Mouse (Mus musculus): ENCODE results near the gene Arhgap15. TPM values are rescaled to one million over a fixed set of nuclear protein-coding genes. Genes with fewer than 3 reads are reported as not detected.
A peak's percentile ranks its signal among the peaks of the same experiment; 100 is the strongest.

Arhgap15 gene
- polyA plus RNA-seq, 1 experiment from 2014 or later: 2.0 TPM

DNA sequence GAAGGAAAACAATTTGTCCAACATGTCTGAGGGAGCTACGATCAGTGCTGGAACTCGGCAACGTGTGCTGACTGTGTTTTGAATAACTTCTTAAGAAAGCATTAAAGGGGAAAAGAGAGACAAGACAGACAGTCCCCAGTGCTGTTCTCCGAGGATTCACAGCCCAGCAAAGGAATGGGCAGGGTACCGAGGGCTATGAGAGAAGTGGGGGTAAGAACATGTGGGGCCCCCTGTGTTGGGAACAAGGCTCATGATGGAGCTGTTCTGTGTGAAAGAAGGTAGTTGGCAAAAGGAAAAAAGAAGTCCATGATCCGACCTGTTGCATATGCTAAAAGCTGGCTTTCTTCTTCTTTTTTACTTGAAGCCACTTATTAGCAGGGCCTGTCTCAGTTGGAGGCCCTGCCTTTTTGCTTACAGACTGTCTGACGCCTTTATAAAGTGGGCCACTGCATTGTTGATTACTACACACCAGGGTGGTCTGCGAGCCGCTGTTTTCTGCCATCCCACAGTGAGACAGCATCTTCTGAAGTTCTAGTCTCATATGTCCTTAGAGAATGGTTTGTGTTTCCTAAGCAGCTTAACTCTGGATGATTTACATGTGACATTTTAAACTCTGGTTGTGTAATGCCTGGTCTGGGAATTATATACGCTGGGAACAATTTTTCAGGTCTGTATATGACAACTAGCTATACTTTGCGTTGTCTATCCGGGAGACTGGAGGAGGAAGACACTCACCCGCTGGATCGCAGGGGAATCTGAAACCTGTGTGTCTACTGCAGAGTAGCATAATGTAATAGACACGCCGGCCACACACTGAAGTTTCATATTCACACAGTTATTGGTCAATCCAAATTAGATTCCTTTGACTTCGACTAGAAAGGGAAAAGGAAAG, 523.1 kb downstream of the Arhgap15 start:
- no peak for ATAC-seq (ENCODE audit: low read depth)
- Histone ChIP-seq H3K4me3 (no peak overlapping the region), H3K4me1 (replicated peaks) (peaks cover 9% of the 10 kb centered on the region), H3K9me3 (no peaks in the 10 kb centered on the region), H3K36me3 (no peaks in the 10 kb centered on the region), H3K27me3 (no peaks in the 10 kb centered on the region), H3K27ac (replicated peaks) (no peak overlapping the region), H3K9ac (no peak overlapping the region; the same call in 1 of the 2 replicates), H3K4me2 (peak overlapping the region; percentile 9; the same call in 1 of the 2 replicates)
- whole genome bisulfite sequencing: 42% methylated on average over 17 of the region's 17 CpGs

DNA sequence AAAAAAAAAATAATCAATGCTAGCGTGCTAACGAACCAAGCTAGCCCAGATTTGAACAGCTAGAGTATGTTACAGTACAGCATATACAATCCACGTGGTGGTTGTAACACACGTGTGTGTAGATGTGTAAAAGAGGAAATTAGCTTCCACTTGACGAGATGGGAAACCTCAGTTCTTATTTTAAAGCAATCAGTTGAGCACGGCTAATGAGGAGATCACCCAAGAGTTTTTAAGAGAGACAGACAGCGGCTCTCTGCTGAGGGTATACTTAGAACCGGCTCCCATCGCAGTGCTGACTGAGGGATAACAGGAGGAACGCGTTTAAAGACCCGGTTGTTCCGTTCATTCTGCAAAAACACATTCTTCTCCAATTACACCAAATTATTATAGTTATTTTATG, 524.0 kb downstream of the Arhgap15 start:
- Histone ChIP-seq H3K27me3 (no peaks in the 10 kb centered on the region), H3K36me3 (no peaks in the 10 kb centered on the region), H3K4me1 (replicated peaks) (peaks cover 9% of the 10 kb centered on the region), H3K9ac (no peak overlapping the region), H3K9me3 (no peaks in the 10 kb centered on the region), H3K4me2 (no peak overlapping the region), H3K27ac (replicated peaks) (no peak overlapping the region), H3K4me3 (no peak overlapping the region)
- ATAC-seq (ENCODE audit: low read depth): no peak
- 75% methylated on average over 13 of the region's 13 CpGs for WGBS

DNA sequence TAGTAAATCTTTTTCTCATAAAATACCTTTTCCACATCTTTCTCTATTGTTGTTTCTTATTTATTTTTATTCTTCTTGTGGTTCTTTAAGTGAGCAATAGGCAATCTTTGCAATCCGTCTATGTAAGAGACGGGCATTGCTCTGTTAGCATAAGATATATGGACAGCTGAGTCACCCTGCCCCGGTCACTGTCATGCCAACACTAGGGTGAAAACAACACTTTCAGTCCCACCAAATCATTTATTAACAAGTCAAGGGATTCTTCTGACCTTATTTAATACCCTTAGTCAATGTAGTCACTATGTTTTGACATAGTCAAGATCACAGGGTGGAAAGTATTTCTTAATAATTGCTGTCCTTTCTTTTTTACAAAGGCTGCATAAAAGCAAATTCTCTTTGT, 525.8 kb downstream of the Arhgap15 start:
- no peaks in the 10 kb centered on the region for H3K27me3 ChIP-seq
- no peak overlapping the region for H3K4me3 ChIP-seq
- peaks cover 9% of the 10 kb centered on the region for H3K4me1 ChIP-seq (replicated peaks)
- H3K36me3 ChIP-seq: no peaks in the 10 kb centered on the region
- no peak overlapping the region for H3K27ac ChIP-seq (replicated peaks)
- 83% methylated on average over 3 of the region's 3 CpGs for WGBS
- no peak for ATAC-seq (ENCODE audit: low read depth)
- H3K9me3 ChIP-seq: no peaks in the 10 kb centered on the region
- no peak overlapping the region for H3K9ac ChIP-seq
- H3K4me2 ChIP-seq: no peak overlapping the region

DNA sequence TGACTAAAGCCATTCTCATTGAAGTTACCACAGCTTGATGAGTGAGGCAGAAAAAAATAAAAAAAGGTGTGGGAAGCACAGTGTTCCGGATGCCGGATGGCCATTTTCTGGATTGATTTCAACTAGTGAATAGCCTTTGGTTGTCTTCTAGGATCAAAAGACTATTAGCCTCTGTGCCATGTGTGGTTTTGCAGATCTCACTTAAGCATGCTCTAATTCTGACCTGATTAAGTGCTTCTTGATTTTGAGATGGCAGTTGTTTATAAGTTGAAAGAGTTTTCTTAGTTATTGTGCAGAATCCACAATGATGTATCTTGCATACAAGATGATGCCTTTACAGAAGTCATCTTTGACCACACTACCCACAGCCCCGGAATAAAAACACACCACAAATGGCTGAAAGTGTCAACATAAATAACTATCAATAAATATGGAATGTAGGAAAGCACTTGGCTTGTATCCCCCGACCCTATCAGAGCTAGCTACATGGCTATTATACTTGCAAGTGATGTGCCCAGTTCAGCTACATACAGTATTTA, 537.6 kb downstream of the Arhgap15 start:
- Histone ChIP-seq H3K9me3 (no peaks in the 10 kb centered on the region), H3K4me1 (replicated peaks) (no peaks in the 10 kb centered on the region), H3K27ac (replicated peaks) (no peak overlapping the region), H3K4me2 (no peak overlapping the region), H3K4me3 (no peak overlapping the region), H3K9ac (no peak overlapping the region), H3K36me3 (no peaks in the 10 kb centered on the region), H3K27me3 (no peaks in the 10 kb centered on the region)
- WGBS: 88% methylated on average over 4 of the region's 4 CpGs
- ATAC-seq (ENCODE audit: low read depth): no peak

GRCm38 (mm10) chr2:44299156-44299555, 550.5 kb downstream of the Arhgap15 start:
- Histone ChIP-seq H3K4me3 (no peak overlapping the region), H3K36me3 (no peaks in the 10 kb centered on the region), H3K9ac (no peak overlapping the region), H3K27ac (replicated peaks) (no peak overlapping the region), H3K4me1 (replicated peaks) (peaks cover 7% of the 10 kb centered on the region; the same call in 1 of the 2 replicates), H3K9me3 (no peaks in the 10 kb centered on the region), H3K4me2 (no peak overlapping the region), H3K27me3 (no peaks in the 10 kb centered on the region)
- no peak for ATAC-seq (ENCODE audit: low read depth)
- WGBS: 49% methylated on average over 3 of the region's 3 CpGs

DNA sequence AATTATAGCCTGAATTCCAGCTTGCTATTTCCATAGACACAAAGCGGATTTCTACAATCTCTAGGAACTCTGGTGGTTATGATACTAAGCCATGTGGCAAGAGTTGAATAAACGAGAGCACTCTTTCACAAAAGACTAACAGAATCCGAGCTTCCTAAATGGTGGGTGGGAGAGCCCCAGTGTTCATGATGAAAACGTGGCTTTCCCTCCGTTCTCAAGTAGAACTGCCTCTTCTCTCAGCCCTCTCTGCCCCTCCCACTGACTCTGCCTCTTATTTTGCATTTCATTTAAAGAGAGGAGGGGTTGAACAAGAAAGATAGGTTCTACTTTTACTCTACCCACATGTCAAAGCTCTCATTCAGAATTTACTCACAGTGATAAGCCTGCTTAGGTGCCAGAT, 551.3 kb downstream of the Arhgap15 start:
- no peak overlapping the region for H3K4me3 ChIP-seq
- H3K4me2 ChIP-seq: no peak overlapping the region
- ATAC-seq (ENCODE audit: low read depth): no peak
- 30% methylated on average over 5 of the region's 5 CpGs for WGBS
- no peaks in the 10 kb centered on the region for H3K27me3 ChIP-seq
- no peaks in the 10 kb centered on the region for H3K36me3 ChIP-seq
- no peak overlapping the region for H3K9ac ChIP-seq
- peaks cover 14% of the 10 kb centered on the region for H3K4me1 ChIP-seq (replicated peaks)
- no peak overlapping the region for H3K27ac ChIP-seq (replicated peaks)
- no peaks in the 10 kb centered on the region for H3K9me3 ChIP-seq

- H3K4me3 ChIP-seq: no peak overlapping the region
- 76% methylated on average over 6 of the region's 6 CpGs for WGBS
- H3K36me3 ChIP-seq: no peaks in the 10 kb centered on the region
These were observed 551.8 kb downstream of the Arhgap15 start for GRCm38 (mm10) chr2:44300466-44300865.

GRCm38 (mm10) chr2:44304261-44304970, 555.8 kb downstream of the Arhgap15 start:
- Histone ChIP-seq H3K4me3 (no peak overlapping the region), H3K9me3 (no peaks in the 10 kb centered on the region), H3K4me2 (peak overlapping the region; percentile 33; the same call in 1 of the 2 replicates), H3K9ac (no peak overlapping the region), H3K4me1 (replicated peaks) (peaks cover 21% of the 10 kb centered on the region), H3K36me3 (no peaks in the 10 kb centered on the region), H3K27me3 (no peaks in the 10 kb centered on the region), H3K27ac (replicated peaks) (no peak overlapping the region)
- no peak; the same call in 1 of the 2 replicates for ATAC-seq (ENCODE audit: low read depth)
- 21% methylated on average over 9 of the region's 9 CpGs for WGBS

More at GRCm38 (mm10) chr2:44300466-44300865, 551.8 kb downstream of the Arhgap15 start:
- H3K4me1 ChIP-seq (replicated peaks): peaks cover 20% of the 10 kb centered on the region
- no peak overlapping the region for H3K27ac ChIP-seq (replicated peaks)
- ATAC-seq (ENCODE audit: low read depth): no peak
- no peak overlapping the region for H3K9ac ChIP-seq
- no peaks in the 10 kb centered on the region for H3K9me3 ChIP-seq
- H3K27me3 ChIP-seq: no peaks in the 10 kb centered on the region
- no peak overlapping the region for H3K4me2 ChIP-seq

- no peak overlapping the region for H3K9ac ChIP-seq
- no peaks in the 10 kb centered on the region for H3K36me3 ChIP-seq
- no peak overlapping the region for H3K4me3 ChIP-seq
- no peak overlapping the region; the same call in 1 of the 2 replicates for H3K27ac ChIP-seq (replicated peaks)
- ATAC-seq (ENCODE audit: low read depth): no peak; the same call in 1 of the 2 replicates
- peak overlapping the region; percentile 33 for H3K4me2 ChIP-seq
- no peaks in the 10 kb centered on the region for H3K9me3 ChIP-seq
- WGBS: 41% methylated on average over 17 of the region's 17 CpGs
- H3K4me1 ChIP-seq (replicated peaks): peaks cover 17% of the 10 kb centered on the region; the same call in 1 of the 2 replicates
- H3K27me3 ChIP-seq: no peaks in the 10 kb centered on the region
These were observed 556.6 kb downstream of the Arhgap15 start for GRCm38 (mm10) chr2:44304971-44305808.

DNA sequence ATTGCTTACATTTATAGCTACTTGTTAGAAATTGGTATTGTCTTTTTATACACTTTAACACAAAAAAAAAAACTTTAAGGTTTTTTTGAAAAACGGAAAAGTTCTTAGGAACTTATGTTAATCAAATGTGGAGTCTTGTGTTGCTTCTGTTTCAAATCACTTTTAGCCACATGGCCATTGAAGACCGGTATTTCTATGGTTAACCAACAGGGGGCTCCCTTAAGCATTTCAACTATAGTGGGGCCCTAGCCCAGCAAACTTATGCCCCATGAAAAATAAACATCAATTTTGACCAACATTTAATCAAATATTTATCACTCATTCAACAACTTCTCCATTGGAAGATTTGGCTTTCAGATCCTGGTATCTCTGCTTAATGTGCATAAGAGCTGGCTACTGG, 557.5 kb downstream of the Arhgap15 start:
- no peak overlapping the region for H3K4me3 ChIP-seq
- H3K4me2 ChIP-seq: no peak overlapping the region
- H3K9me3 ChIP-seq: no peaks in the 10 kb centered on the region
- H3K27me3 ChIP-seq: no peaks in the 10 kb centered on the region
- H3K27ac ChIP-seq (replicated peaks): no peak overlapping the region
- no peak overlapping the region for H3K9ac ChIP-seq
- no peaks in the 10 kb centered on the region for H3K36me3 ChIP-seq
- WGBS: 49% methylated on average over 2 of the region's 2 CpGs
- H3K4me1 ChIP-seq (replicated peaks): peaks cover 21% of the 10 kb centered on the region
- ATAC-seq (ENCODE audit: low read depth): no peak

GRCm38 (mm10) chr2:44309124-44309523, 560.5 kb downstream of the Arhgap15 start:
- Histone ChIP-seq H3K27ac (replicated peaks) (no peak overlapping the region), H3K36me3 (no peaks in the 10 kb centered on the region), H3K4me1 (replicated peaks) (peaks cover 25% of the 10 kb centered on the region), H3K27me3 (no peaks in the 10 kb centered on the region), H3K9me3 (no peaks in the 10 kb centered on the region), H3K9ac (no peak overlapping the region), H3K4me3 (no peak overlapping the region), H3K4me2 (no peak overlapping the region)
- ATAC-seq (ENCODE audit: low read depth): no peak
- 87% methylated on average over 3 of the region's 3 CpGs for WGBS

Measured in neural tube, embryonic 13.5 days (tissue).